Mouse (Mus musculus): ENCODE measurements around the gene Rassf6. TPM values are rescaled to one million over a fixed set of nuclear protein-coding genes. Genes with fewer than 3 reads are reported as not detected.

Rassf6 gene
- total and polyA plus RNA-seq, 3 experiments: 15.1 to 24.5 (median 18.3) TPM

DNA sequence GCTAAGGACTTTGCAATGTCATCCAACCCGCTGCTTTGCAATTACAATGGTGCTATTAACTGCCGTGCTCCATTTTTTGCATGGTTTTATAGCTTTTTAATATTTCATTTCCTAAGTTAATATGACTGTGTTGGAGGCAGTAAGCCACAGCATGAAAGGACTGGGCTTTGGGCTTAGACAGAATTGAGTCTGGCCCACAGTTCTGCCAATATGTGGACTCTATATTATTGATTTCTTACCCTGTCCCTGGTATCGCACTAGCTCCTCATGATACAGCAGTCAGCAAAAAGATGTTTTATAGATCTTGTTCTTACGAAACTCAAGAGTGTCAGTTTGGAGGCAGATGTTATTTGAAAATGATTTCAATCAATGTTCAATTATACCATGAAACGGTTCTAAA is 5.9 kb upstream of the Rassf6 start:
- dilution Hi-C loops (cut with MboI; ENCODE audit: extremely low pct_ligation_motif_present, extremely low pct_unique_long_range_greater_than_20kb, low sequenced_read_pairs) (no loop called here), in situ Hi-C loops (cut with MboI; ENCODE audit: low pct_ligation_motif_present, low pct_unique_long_range_greater_than_20kb, low sequenced_read_pairs) (no loop called here)
- no peak for TF ChIP-seq HCFC1 (IDR thresholded peaks at IDR 0.05; ENCODE audit: low read depth, low read length)
- TF ChIP-seq EP300 (IDR thresholded peaks at IDR 0.05; ENCODE audit: low read length): no peak
- TF ChIP-seq GABPA (IDR thresholded peaks at IDR 0.05; ENCODE audit: insufficient replicate concordance, low read depth, low read length): no peak
- TF ChIP-seq ZMIZ1 (IDR thresholded peaks at IDR 0.05; ENCODE audit: low read depth, low read length): no peak
- no peak for TF ChIP-seq NRF1 (IDR thresholded peaks at IDR 0.05; ENCODE audit: low read depth, low read length)
- TF ChIP-seq CHD2 (IDR thresholded peaks at IDR 0.05; ENCODE audit: low read length): no peak
- TF ChIP-seq NELFE (IDR thresholded peaks at IDR 0.05; ENCODE audit: low read depth, low read length): no peak
- no peak for TF ChIP-seq KAT2A (IDR thresholded peaks at IDR 0.05; ENCODE audit: insufficient replicate concordance, low read length)
- no peak for TF ChIP-seq E2F4 (IDR thresholded peaks at IDR 0.05; ENCODE audit: insufficient replicate concordance, low read depth, low read length)
- TF ChIP-seq CTCF (conservative IDR thresholded peaks at IDR 0.05 in 1 of 2, IDR thresholded peaks at IDR 0.05 in 1 of 2; ENCODE audit: low read depth in 2 of 2, low read length in 2 of 2): no peak
- no peak for TF ChIP-seq ZNF384 (IDR thresholded peaks at IDR 0.05; ENCODE audit: low read depth, low read length)
- no peak for TF ChIP-seq POLR2AphosphoS2 (IDR thresholded peaks at IDR 0.05; ENCODE audit: low read depth, low read length)
- no peak for TF ChIP-seq IRF4 (IDR thresholded peaks at IDR 0.05; ENCODE audit: low read depth, low read length)
- TF ChIP-seq POLR2A (IDR thresholded peaks at IDR 0.05; ENCODE audit: low read depth, low read length): no peak
- TF ChIP-seq JUN (IDR thresholded peaks at IDR 0.05; ENCODE audit: insufficient read depth, low read depth, low read length): no peak
- no peak for TF ChIP-seq CHD1 (IDR thresholded peaks at IDR 0.05; ENCODE audit: low read depth, low read length)
- TF ChIP-seq MAFK (IDR thresholded peaks at IDR 0.05; ENCODE audit: insufficient replicate concordance, low read length): no peak
- no peak for TF ChIP-seq BHLHE40 (IDR thresholded peaks at IDR 0.05; ENCODE audit: low read depth, low read length)
- no peak for TF ChIP-seq MYC (IDR thresholded peaks at IDR 0.05; ENCODE audit: low read depth, low read length)
- H3K4me3 ChIP-seq (replicated peaks in 1 of 3; ENCODE audit: low read depth in 2 of 3, low read length in 2 of 3, poor library complexity in 1 of 3): no peak overlapping the region
- no peaks in the 10 kb centered on the region for H3K79me2 ChIP-seq (replicated peaks; ENCODE audit: control insufficient read depth, extremely low read depth, insufficient read depth, poor library complexity, severe bottlenecking)
- no peaks in the 10 kb centered on the region for H3K27me3 ChIP-seq (replicated peaks)
- H3K9ac ChIP-seq (ENCODE audit: insufficient read depth, low read depth): no peak overlapping the region
- no peak for DNase-seq (ENCODE audit: extremely low read depth)
- peaks cover 8 to 41% of the 10 kb centered on the region in 2 experiments for H3K4me1 ChIP-seq (ENCODE audit: control insufficient read depth in 1 of 2, insufficient read depth in 2 of 2)
- no peak overlapping the region for H3K27ac ChIP-seq (ENCODE audit: insufficient read depth, low read depth)
- no peaks in the 10 kb centered on the region for H3K36me3 ChIP-seq (replicated peaks in 1 of 2; ENCODE audit: control insufficient read depth in 1 of 2, insufficient read depth in 1 of 2, low read length in 1 of 2)
- no peaks in the 10 kb centered on the region for H3K9me3 ChIP-seq (replicated peaks; ENCODE audit: low read length)
- H3K4me2 ChIP-seq (ENCODE audit: insufficient read depth, low read depth, poor library complexity, severe bottlenecking): no peak overlapping the region

DNA sequence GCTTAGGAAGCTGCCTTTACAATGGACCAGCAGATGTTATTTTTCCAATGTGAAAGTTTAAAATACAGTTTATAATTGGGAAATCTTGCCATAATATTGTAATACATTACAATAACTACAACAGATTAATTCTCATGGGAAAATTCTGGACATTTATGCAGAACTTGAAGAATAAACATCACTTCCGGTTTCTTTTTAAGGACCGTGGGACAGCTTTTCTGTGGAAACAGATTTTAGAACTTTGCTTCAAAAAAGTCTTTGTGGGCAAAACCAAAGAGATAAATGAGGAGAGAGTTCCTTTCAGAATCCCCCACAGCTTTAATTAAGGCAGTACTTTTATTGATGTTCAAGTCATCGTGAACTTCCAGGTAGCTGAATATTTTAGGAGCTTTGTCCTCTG is 5.1 kb upstream of the Rassf6 start:
- in situ Hi-C loops (cut with MboI; ENCODE audit: low pct_ligation_motif_present, low pct_unique_long_range_greater_than_20kb, low sequenced_read_pairs): no loop called here
- peak overlapping the region; percentile 84 for H3K4me2 ChIP-seq (ENCODE audit: insufficient read depth, low read depth, poor library complexity, severe bottlenecking)
- no peaks in the 10 kb centered on the region for H3K79me2 ChIP-seq (replicated peaks; ENCODE audit: control insufficient read depth, extremely low read depth, insufficient read depth, poor library complexity, severe bottlenecking)
- peak; percentile 42 for DNase-seq (ENCODE audit: extremely low read depth)
- peaks cover 8 to 48% of the 10 kb centered on the region in 2 experiments for H3K4me1 ChIP-seq (ENCODE audit: control insufficient read depth in 1 of 2, insufficient read depth in 2 of 2)
- peak overlapping the region in 1 of 3 experiments; percentile 27 for H3K4me3 ChIP-seq (replicated peaks in 1 of 3; ENCODE audit: low read depth in 2 of 3, low read length in 2 of 3, poor library complexity in 1 of 3)
- dilution Hi-C loops (cut with MboI; ENCODE audit: extremely low pct_ligation_motif_present, extremely low pct_unique_long_range_greater_than_20kb, low sequenced_read_pairs): no loop called here
- H3K36me3 ChIP-seq (replicated peaks in 1 of 2; ENCODE audit: control insufficient read depth in 1 of 2, insufficient read depth in 1 of 2, low read length in 1 of 2): no peaks in the 10 kb centered on the region
- no peaks in the 10 kb centered on the region for H3K9me3 ChIP-seq (replicated peaks; ENCODE audit: low read length)
- H3K27ac ChIP-seq (ENCODE audit: insufficient read depth, low read depth): no peak overlapping the region; the same call in 1 of the 2 replicates
- H3K27me3 ChIP-seq (replicated peaks): no peaks in the 10 kb centered on the region
- H3K9ac ChIP-seq (ENCODE audit: insufficient read depth, low read depth): peak overlapping the region; percentile 48; the same call in 1 of the 2 replicates
- TF ChIP-seq GABPA (IDR thresholded peaks at IDR 0.05; ENCODE audit: insufficient replicate concordance, low read depth, low read length): no peak
- peak; percentile 56; the same call in 1 of the 2 replicates for TF ChIP-seq IRF4 (IDR thresholded peaks at IDR 0.05; ENCODE audit: low read depth, low read length)
- peak; percentile 58; the same call in 1 of the 2 replicates for TF ChIP-seq TCF12 (IDR thresholded peaks at IDR 0.05; ENCODE audit: low read depth, low read length)
- no peak for TF ChIP-seq NELFE (IDR thresholded peaks at IDR 0.05; ENCODE audit: low read depth, low read length)
- TF ChIP-seq USF1 (IDR thresholded peaks at IDR 0.05; ENCODE audit: low read depth, low read length): no peak
- TF ChIP-seq NRF1 (IDR thresholded peaks at IDR 0.05; ENCODE audit: low read depth, low read length): no peak
- no peak for TF ChIP-seq E2F4 (IDR thresholded peaks at IDR 0.05; ENCODE audit: insufficient replicate concordance, low read depth, low read length)
- TF ChIP-seq MYC (IDR thresholded peaks at IDR 0.05; ENCODE audit: low read depth, low read length): no peak
- no peak for TF ChIP-seq ZC3H11A (IDR thresholded peaks at IDR 0.05; ENCODE audit: low read depth, low read length)
- TF ChIP-seq ZKSCAN1 (IDR thresholded peaks at IDR 0.05; ENCODE audit: borderline replicate concordance, low read depth, low read length): no peak
- TF ChIP-seq POLR2A (IDR thresholded peaks at IDR 0.05; ENCODE audit: low read depth, low read length): no peak
- TF ChIP-seq POLR2AphosphoS2 (IDR thresholded peaks at IDR 0.05; ENCODE audit: low read depth, low read length): no peak
- 0 out of 2 replicates have a peak, but pooled peaks have one; percentile 31 for TF ChIP-seq BHLHE40 (IDR thresholded peaks at IDR 0.05; ENCODE audit: low read depth, low read length)
- TF ChIP-seq MAX (IDR thresholded peaks at IDR 0.05; ENCODE audit: low read length): no peak
- TF ChIP-seq ELF1 (IDR thresholded peaks at IDR 0.05; ENCODE audit: low read depth, low read length): peak; percentile 71
- 0 out of 2 replicates have a peak, but pooled peaks have one; percentile 68 for TF ChIP-seq SIN3A (IDR thresholded peaks at IDR 0.05; ENCODE audit: low read length)
- TF ChIP-seq PAX5 (IDR thresholded peaks at IDR 0.05; ENCODE audit: low read length): no peak
- TF ChIP-seq ETS1 (conservative IDR thresholded peaks at IDR 0.05; ENCODE audit: low read depth, low read length): peak; percentile 60
- 0 out of 2 replicates have a peak, but pooled peaks have one; percentile 66 for TF ChIP-seq CHD1 (IDR thresholded peaks at IDR 0.05; ENCODE audit: low read depth, low read length)
- TF ChIP-seq KAT2A (IDR thresholded peaks at IDR 0.05; ENCODE audit: insufficient replicate concordance, low read length): no peak
- TF ChIP-seq JUN (IDR thresholded peaks at IDR 0.05; ENCODE audit: insufficient read depth, low read depth, low read length): no peak
- no peak for TF ChIP-seq SMC3 (IDR thresholded peaks at IDR 0.05; ENCODE audit: low read depth, low read length)
- TF ChIP-seq MEF2A (IDR thresholded peaks at IDR 0.05; ENCODE audit: borderline replicate concordance, low read depth, low read length): peak; percentile 86
- no peak for TF ChIP-seq CTCF (conservative IDR thresholded peaks at IDR 0.05 in 1 of 2, IDR thresholded peaks at IDR 0.05 in 1 of 2; ENCODE audit: low read depth in 2 of 2, low read length in 2 of 2)

All from CH12.LX (cell line).